Mouse (Mus musculus): Measurements from ENCODE around the gene Eif2ak2.

Gene Eif2ak2

DNA sequence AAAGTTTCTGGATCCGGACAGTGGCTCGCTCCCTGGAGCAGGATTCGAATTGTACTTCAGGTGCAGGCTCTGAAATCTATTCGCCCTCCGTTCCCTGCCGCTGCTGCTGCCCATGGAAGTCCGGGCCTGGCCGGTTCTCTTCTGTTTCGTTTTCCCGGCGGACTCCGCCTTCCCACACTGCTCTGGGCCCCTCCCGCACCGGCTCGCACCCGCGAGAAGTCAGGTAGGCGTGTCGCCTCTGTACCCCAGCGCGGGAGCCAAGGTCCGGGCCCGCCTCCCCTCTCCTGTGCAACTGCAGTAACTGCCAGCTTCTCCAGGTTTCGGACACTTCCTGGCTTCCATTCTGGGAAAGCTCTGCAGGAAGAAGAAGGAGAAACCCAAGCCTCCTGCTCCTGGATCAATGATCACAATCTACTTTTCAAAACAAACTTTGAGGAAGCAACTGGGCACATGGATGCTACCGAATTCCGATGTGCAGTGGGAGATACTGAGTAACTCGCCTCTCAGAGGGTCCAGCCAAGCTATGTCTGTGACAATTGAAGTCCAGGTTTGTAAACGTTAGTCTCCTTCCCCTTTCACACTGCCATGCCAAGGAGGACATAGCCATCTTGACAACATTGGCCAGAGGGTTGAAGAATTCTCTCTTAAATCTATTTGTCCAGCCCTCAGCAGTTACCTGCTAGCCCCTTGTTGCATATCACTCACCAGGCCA lies at the start of gene Eif2ak2:
Eif2ak2 (minus strand) TSS at position 173 of the 712 bp plus-strand sequence.
- peak; percentile 80 for DNase-seq (ENCODE audit: low spot score)

DNA sequence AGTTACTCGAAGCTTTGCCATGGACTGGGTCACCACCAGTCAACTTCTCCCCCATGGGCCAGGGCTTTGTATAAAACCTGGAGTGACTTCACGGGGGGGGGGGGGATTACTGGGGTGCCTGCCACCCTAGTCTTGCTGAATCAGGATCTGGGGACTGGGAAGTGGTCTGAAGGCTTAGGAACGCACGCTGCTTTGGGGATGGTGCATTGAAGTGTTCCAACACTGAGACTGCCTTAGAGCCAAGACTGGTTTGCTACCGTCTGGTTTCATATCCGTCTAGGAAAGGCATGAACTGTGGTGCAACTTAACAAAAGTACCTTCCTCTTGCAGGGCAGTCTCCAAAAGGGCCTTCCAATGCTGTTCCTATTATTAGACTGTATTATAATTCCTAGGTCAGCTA lies 35.3 kb upstream of the Eif2ak2 start:
- no peak for DNase-seq (ENCODE audit: low spot score)

DNA sequence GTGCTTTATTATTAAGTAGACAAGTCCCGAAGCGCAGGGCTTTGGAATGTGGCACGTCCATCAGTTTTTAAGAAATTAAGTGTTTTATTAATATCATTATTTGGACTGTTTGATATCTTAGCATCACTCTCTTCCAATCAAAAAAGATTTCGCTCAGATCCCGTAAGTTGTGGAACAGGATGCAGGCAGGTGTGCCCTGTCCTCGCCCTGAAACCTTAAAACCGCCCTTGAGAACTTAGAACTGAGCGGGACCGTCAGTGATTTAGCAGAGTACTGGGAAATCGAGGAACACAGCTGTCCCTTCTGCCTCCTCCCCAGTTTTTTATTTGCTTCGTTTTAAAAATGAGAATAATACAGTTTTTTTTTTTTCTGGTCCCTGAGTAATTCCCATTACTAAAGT lies 34.5 kb upstream of the Eif2ak2 start:
- DNase-seq (ENCODE audit: low spot score) = no peak

DNA sequence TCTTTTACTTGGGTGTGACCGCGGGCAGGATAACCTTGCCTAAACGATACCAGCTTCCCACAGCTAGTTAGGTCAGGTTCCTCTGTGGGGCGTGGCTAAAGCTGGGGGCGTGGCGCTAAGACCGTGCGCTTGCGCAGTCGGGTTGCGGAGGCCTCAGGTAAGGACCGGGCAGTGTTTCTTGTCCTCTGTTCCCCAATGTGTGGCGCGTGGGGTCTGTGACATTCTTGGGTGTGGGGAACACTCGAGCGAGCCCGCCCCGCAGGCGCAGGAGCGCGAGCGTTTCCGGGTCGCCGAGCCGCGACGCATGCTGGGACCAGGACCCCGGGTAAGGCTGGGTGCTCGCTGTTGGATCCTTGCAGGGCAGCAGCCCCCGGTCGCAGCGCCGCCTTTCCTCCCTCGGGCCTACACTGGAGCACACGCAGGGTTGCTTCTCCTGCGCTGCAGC lies 34.0 kb upstream of the Eif2ak2 start, which contains the start of gene Cebpzos:
Cebpzos (plus strand) TSS at position 132 of the 445 bp plus-strand sequence.
- DNase-seq (ENCODE audit: low spot score) = peak; percentile 72

DNA sequence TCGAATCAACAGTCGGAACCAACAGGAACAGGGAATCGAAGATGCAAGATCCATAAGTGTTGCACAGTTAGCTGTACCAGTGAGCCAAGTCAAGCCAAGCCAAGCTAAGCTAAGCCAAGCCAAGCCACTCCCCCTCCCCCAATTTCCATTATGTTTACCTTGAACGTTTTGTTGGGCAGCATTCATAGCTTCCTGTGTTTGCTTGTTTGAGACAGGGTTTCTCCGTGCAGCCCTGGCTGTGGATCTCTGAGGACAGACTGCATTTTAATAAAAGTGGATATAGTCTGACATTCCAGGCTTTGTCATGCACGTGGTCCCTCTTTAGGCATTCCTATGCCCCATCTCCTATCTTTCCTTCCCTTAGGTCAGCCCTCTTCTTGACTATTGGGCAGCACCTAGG lies 33.4 kb upstream of the Eif2ak2 start:
- no peak for DNase-seq (ENCODE audit: low spot score)

DNA sequence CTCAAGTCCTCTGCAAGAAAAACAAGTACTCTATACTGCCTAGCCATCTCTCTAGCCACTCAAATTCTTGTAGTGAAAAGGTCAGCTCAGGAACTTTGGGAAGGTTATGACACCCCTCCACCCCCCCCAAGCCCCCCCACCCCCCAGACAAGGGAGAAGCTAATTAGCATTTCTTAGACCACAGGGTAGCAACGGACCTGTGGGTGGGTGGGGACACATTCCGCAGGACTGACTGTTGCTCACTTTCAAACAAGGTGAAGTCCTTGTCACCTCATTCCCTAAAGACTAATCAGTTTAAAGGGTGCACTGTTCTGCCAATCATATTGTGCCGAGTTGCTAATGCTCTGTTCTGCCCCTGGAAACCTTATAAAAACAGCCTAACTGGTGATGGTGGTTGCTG lies 31.5 kb upstream of the Eif2ak2 start:
- DNase-seq (ENCODE audit: low spot score) = no peak

DNA sequence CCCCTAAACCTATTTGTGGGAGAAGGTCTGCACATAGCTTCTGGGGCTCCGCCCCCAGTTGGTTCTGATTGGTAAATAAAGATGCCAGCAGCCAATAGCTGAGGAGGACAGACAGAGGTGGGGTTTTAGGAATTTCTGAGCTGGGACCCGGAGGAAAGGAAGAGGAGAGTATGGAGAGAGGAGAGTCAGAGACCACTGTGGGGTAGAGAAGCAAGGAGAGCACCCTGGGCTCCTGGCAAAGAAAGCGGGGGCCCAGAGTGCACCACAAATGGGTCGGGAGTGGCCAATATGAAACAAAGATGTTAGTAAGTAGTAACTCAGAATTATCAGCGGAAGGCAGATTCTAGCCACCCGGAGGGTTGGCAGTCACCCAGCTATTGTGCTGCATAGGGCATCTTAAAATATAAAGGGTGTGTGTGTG lies 30.5 kb upstream of the Eif2ak2 start:
- no peak for DNase-seq (ENCODE audit: low spot score)

DNA sequence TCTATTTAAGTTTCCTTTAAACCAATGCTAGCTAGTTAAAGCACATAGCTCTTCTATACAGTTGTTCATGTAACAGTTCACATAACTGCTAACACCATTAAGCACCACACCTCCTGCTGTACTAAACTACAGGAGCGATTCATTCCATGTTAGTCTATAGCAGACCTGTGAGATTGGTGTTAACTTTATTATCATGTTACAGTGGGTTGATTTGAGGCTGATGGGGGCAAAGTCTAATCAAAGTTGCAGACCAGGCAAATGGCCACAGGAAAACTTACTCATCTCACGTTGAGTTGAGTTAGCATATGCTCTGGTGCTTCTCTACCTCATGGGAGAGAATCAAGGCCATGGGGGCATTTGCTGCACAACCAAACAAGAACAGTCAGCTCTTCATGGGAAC lies 27.0 kb upstream of the Eif2ak2 start:
- no peak for DNase-seq (ENCODE audit: low spot score)

DNA sequence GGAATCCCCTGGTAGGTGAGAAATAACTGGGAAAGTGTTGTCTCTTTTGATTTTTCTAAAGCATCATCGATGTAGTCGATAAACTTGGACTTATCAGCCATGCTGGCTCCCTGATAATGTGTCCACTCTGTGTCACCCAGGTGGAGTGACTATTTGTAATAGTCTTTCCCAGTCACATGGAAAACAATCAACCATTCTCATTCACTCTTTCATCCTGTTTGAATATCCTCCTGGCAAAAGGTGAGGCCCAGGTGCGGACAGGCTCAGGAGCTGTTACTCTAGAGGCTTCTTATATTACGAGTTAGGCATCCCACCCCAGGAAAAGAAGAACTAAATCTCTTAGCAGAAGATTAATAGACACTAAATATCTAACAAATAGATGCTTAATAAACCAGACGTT lies 24.5 kb upstream of the Eif2ak2 start, which contains the start of gene Sult6b1:
Sult6b1 (minus strand) TSS at position 101 of the 400 bp plus-strand sequence.
- DNase-seq (ENCODE audit: low spot score) = no peak

DNA sequence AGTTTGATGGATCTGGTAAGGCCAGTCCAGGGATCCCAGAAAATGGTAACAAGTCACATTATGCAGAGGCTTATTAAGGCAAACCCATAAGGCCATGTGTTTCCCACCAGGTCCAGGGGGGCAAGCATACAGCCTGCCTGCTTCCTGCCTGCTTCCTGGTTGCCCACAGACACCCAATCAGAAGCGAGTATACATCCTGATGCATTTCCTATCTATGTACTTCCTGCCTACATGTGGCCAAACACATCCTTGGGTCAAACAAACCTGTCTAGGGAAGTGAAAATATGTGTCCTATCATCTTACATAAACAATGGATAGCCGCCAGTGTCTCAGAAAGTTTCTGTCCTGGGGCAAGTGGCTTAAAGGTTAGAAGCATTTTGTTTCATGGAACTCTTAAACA lies 20.8 kb upstream of the Eif2ak2 start:
- DNase-seq (ENCODE audit: low spot score) = no peak

DNA sequence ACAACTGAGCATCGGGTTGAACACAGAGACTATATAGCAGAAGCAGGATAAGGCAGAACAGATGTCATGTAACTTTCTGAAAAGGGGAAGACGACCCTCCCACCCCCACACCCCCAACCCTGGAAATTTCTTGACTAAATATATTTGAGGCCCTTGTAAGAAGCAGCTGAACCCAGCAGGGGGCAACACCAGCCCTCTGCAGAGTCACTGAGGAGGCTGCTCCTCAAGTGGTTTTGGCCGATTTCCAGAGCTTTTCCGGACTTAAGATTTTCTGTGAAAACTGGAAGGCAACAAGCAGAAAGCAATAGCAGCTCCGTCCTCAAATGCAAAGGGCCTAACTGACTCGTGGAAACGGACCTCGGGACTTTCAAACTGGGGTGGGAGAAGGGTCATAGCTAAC lies 13.0 kb upstream of the Eif2ak2 start:
- peak; percentile 36 for DNase-seq (ENCODE audit: low spot score)

DNA sequence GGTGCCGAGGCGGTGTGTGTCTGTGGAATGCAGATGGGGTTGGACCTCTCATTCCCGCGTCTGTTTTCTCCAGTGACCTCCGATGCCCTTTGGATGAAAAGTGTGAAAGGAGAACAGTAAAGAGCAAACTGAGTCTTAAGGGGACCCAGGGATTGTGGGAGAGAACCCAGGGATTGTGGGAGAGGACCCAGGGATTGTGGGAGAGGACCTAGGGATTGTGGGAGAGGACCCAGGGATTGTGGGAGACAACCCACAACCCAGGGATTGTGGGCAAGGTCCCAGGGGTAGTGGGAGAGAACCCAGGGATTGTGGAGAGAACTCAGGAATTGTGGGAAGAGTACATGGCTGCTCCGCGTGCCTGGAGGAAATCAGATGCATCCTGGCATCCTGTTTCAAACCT lies 12.6 kb upstream of the Eif2ak2 start:
- DNase-seq (ENCODE audit: low spot score) = no peak

DNA sequence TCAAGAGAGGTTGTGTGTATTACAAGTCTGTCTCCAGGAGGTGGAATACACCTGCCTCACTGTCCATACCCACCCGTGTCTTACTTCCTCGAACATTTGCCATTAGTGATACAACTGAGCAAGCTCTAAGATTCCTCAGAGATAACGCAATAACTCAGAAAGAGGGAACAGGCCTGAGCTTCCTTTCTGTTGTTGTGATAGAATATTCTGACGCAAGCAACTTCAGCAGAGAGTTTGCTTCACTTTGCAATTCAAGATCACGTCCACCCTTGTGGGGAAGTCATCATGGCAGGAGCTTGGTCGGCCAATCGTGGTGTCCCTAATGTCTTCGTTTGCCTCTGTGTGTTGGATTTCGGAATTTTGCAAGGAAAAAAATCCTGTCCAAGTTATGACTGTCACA lies 8.6 kb upstream of the Eif2ak2 start:
- DNase-seq (ENCODE audit: low spot score) = no peak

DNA sequence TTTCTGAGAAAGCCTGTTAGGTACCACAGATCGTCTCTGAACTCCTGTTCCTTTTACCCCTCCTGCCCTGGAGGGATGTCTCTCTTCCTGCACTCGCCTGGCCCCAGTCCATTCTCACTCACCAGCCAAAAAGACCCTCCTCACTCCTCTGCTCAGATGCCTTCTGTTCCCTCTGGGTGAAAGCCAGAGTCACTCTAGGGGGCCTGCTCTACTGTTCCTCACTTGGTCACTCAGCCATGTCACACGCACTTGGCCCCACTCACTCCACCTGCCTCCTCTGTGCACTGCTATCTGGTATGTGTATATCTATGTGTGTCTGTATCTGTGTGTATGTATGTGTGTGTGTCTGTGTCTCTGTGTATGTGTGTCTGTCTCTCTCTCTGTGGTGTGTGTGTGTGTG lies 6.8 kb upstream of the Eif2ak2 start:
- no peak for DNase-seq (ENCODE audit: low spot score)

DNA sequence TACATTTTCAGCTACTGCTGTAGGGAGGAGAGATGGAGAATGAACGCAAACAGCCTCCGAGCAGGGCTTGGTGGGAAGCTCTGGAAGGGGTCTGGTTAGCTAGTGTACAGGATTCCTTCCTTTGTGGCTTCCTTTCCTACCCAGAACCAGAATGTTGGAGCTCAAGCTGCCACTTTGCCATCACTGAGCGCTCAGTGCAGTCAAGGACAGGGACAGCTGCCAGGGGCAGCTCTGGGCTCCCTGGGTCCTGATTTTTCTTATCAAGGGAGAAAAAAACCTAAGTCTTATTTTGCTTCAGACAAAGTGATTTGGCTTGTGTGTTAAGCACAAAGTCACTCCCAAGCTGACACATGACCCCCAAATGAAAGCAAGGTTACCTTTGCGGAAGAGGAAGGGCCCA lies 6.2 kb upstream of the Eif2ak2 start:
- no peak for DNase-seq (ENCODE audit: low spot score)

DNA sequence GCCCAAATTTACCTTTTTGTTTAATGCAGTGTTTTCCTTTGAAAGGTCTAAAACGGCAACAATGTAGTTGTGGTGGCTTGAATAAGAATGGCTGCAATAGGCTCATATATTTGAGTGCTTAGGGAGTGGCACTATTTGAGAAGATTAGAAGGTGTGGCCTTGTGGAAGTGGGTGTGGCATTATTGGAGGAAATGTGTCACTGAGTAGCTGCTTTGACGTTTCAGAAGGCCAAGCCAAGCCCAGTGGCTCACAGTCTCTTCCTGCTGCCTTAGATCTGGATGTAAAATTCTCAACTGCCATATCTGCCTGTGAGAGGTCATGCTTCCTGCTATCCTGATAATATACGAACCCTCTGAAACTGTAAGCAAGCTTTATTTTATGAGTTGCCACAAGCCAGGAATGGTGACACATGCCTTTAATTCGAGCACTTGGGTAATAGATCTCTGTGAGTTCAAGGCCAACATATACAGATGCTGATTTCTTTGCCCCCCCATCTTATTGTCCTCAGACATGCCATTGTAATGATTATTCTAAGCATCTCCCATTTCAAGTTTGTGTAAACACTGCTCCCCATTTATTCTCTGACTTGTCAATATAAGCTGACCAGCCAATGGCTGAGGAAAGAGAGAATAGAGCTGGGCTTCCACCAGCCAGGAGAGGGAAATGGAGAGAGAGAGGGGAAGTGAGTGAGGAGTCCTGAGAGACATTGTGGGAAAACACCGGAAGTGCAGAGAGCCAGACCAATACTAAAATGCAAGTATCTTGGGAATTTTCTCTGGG lies 3.1 kb upstream of the Eif2ak2 start:
- no peak for DNase-seq (ENCODE audit: low spot score)

DNA sequence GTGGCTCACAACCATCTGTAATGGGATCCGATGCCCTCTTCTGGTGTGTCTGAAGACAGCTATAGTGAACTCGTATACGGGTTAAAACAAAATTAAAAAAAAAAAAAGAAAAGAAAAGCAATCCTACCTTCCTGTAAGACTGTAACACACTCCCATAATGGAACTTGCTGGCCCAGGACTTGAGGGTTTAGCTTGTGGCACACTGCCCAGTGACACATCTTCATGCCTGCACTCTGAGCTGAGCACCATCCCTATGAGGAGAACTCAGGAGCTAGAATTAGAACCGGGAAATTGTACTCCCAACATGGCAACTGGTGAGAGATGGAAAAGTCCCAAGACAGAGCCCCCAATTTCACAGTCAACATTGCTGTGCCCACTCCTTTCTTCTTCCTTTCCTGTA lies 918 bp upstream of the Eif2ak2 start:
- no peak for DNase-seq (ENCODE audit: low spot score)

DNA sequence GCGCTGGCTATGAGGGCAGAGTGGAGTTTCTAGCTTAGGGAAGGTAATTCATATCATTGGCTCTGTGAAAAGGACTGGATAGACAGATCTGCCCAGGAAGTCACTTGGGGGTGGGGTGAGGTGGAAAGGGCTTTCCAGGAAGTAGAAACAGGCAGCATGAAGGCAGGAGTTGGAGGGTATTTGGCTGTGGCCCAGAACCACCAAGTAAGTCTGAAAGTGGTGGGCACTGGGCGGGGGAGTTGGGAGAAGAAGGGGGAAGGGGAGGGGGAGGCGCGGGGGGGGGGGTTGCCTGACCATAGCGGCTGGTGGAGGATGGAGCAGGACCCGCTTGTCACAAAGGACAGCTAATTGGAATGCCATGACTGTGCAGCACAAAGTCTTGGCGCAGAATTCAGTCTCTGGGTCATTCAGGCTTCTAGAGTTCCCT lies 482 bp downstream of the Eif2ak2 start:
- no peak for DNase-seq (ENCODE audit: low spot score)

DNA sequence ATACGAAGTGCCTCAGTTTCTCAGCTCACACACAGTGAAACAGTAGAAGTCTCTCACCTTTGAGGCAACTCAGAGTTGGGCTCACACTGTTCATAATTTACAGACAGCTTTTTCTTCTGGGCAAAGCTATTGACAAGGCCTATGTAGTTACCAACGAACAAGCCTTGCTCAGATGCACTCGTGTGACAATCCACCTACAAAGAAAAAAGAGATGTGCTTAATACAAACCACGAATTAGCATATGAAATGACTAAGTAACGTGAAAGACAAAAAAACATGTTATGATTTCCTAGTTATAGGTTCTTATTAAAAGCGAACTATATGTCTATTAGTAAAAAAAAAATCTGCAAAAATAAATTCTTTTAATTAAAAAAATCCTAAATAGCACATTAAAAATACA lies 8.5 kb downstream of the Eif2ak2 start:
- no peak for DNase-seq (ENCODE audit: low spot score)

DNA sequence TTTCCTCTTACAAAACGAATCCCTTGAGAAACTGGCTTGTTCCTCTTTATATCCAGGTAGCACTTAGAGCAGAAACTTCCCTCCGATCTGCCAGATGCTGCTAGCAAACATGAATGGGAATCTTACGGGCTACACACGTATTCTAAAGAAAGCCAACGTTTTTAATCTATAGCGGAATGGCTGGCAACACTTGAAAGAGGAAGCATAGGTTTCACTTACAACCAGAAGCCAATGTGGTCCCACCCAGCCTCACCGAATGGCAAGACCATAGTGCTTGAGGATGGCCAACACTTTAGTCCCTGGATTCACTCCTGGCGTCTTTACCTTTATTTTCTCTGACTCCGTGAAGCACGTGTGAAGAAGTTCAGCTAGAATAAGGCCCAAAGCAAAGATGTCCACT lies 26.1 kb downstream of the Eif2ak2 start:
- no peak for DNase-seq (ENCODE audit: low spot score)

DNA sequence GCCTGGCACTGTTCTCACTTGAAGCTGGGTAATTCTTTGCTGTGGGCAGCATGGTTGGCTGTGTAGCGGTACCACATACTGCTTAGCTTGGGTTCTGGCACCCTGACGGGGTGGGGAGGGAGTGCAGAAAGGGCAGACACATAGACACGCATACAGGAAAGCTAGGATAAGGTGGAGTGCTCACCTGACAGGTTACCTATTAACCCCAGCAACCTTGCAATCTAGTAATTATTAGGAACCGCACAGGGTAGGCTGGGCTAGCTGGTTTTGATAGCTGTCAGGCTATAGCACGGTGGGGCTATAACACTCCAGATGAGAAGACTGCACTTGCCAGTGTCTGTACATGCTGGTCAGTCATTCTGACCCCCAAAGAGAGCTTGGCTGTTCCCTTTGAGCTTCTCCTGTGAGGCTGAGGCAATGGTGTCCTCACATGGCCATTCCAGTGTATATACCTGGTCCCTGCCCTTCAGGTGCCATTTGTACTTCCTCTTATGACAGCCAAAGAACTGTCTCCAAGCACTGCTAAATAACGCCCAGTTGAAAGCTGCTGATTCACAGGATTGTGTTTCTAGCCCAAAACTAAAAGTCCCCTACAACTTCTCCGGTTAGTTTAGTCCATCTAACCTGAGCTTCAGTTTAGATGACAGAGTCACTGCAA lies 40.0 kb downstream of the Eif2ak2 start:
- DNase-seq (ENCODE audit: low spot score) = no peak

DNA sequence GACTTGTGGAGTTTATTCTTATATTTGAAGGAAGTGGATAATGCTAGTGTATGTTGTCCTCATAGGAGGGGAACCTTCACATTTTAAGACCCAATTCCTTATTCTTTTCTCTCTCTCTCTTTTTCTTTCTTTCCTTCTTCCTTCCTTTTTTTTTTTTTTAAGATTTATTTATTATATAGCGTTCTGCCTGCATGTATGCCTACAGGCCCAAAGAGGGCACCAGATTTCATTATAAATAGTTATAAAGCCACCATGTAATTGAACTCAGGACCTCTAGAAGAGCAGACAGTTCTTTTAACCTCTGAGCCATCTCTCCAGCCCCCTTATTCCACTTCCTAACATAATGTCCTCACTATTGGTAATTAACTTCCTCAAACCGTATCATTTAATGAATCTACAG lies 46.3 kb downstream of the Eif2ak2 start:
- no peak for DNase-seq (ENCODE audit: low spot score)

Measured in ovary, adult 18-20 months (tissue).